Mouse (Mus musculus): ENCODE measurements around the gene Ep300.

The Ep300 gene

DNA sequence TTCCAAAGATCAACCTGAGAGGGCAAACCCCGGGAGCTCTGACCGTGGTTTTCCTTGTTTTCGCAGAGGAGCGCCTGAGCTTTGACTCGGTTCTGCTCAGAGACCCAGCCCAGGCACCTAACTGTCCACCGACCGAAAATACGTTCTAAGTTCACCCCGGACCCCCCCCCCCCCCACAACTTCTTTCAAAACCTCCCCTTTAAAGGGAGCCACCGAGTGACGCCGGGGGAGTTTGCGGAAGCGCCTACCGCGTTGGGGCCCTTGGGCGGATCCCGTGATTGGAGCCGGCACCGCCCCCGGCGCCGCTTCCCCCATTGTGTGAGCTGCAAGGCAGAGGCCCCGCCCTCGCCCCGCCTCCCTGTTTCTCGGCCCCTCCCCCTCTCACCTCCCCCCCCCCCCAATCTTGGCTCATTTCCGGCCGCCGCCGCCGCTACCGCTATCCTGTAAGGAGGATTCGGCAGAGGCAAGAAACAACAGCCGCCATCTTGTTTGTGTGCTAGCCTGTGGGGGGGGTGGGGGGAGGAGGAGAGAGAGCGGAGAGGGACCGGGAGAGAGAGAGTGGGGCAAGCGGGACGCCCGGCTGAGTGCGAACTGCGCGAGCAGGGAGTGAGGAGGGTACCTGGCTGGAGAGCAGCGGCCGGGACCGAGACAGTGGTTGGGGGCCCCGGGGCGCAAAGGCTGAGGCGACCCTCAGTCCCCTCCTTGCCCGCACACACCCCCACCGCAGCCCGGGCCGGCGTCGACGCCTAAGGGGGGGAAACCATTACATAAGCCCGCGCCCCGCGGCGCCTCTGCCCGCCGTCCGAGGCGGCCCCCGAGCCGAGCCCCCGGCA is at the start of gene Ep300:
Gene Ep300, plus strand, starts transcription at position 439 of the 833 bp plus-strand sequence.
- peak; percentile 98 for DNase-seq

DNA sequence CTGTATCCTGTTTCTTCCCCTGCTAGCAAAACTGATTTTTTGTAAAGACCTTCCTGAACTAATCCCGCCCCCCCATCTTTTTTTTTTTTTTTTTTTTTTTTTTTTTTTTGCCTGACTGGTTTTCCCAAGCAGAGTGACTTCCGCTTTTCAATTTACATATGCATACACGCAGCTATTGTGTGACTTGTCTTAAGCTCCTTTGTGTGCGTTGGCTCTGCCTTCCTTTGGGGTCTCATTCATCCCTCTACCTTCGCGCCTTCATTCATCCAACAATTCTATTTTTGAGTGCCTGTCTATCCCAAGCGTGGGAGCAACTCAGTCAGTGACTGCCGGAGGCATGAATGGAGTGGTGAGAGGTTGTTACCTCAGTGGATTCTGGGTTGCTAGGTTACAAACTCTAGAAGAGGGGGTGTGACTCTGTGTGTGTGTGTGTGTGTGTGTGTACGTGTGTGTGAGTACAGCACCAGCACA is 49.2 kb upstream of the Ep300 start:
- no peak for DNase-seq

DNA sequence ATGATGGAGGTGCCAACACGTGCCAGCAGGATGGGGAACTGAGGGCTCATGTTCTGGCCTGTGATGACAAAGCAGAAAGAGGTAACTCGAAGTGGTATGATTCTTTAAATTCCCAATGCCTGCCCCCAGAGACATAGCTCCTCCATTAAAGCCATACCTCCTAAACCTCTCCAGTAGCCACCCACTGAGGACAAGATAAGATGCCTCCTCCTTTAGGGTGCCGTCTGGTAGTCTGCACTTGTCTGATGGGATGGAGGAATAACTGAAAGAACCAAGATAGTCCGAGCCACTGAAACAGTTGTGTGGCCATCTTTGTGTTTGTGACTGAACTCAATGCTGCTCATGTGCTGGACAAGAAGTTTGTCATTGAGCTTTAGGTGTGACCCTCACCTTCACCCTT is 47.0 kb upstream of the Ep300 start:
- no peak for DNase-seq

DNA sequence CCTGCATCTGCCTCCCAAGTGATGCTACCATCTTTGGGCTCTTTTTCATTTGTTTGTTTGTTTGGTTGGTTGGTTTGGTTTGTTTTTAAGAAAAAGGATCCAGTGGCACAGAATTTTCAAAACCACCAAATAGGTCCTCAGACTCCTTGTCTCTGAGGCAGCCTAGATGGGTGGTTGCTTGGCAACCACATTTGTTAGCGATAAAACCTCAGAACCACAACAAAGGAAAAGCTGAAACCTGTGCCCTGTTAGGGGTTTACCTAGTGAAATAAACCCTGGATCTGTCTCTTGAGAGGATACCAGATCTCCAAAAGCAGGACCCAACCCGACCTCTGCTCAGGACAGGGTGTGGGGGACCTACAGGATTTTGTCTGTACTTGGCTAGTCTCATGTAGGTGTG is 45.6 kb upstream of the Ep300 start:
- no peak for DNase-seq

DNA sequence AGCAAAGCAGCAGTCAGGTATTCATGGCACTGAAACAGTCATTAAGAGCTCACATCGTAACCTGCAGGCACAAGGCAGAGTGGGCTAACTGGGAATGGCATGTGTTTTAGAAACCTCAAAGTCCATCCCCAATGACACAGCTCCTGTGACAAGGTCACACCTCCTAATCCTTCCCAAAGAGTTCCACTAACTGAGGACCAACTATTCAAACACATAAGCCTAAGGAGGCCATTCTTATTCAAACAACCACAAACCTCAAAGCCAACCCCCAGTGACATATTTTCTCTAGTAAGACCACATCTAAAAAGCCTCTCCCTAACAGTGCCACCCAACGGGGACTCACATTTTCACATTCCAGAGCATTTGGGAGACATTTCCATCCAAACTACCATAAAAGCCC is 40.2 kb upstream of the Ep300 start:
- DNase-seq, result no peak

DNA sequence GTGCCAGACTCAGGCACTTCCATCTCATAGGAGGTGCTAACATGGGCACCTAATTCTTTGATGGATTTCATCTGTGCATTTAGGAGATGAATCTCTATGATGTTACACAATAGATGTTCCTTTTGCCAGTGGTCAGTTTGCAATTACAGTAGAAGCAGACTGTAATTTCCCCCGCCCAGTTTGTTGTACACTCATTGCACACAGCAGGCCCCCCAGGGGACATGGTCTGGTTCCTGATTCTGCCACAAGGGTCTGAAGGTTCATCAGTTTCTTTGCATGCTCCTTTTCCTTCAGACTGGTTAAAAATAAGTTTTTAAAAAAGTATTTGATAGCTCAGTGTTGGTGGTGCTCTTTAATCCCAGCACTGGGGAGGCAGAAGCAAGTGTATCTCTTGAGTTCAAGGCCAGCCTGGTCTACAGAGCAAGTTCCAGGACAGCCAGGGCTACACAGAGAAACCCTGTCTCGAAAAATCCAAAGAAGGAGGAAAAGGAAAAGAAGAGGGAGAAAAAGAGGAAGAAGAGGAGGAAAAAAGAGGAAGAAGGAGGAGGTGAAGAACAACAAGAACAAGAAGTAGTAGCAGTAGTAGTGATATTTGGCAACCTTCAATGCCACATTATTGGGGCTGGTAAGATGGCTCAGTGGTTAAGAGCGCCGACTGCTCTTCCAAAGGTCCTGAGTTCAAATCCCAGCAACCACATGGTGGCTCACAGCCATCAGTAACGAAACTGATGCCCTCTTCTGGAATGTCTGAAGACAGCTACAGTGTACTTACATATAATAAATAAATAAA is 39.6 kb upstream of the Ep300 start:
- DNase-seq, result no peak

DNA sequence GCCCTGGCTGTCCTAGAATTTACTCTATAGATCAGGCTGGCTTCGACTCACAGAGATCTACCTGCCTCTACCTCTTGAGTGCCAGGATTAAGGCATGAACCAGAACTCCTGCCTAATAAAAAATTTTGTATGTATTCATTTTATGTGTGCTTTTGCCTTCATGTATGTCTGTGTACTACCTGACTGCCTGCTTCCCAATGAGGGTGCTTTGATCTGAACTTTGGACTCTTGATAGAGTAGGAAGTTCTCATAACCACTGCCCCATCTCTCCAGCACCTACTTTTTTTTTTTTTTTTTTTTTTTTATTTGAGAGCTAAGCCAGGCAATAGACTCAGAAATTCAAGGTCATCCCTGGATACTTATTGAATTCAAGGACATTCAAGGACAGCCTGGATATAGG is 31.7 kb upstream of the Ep300 start:
- no peak for DNase-seq

DNA sequence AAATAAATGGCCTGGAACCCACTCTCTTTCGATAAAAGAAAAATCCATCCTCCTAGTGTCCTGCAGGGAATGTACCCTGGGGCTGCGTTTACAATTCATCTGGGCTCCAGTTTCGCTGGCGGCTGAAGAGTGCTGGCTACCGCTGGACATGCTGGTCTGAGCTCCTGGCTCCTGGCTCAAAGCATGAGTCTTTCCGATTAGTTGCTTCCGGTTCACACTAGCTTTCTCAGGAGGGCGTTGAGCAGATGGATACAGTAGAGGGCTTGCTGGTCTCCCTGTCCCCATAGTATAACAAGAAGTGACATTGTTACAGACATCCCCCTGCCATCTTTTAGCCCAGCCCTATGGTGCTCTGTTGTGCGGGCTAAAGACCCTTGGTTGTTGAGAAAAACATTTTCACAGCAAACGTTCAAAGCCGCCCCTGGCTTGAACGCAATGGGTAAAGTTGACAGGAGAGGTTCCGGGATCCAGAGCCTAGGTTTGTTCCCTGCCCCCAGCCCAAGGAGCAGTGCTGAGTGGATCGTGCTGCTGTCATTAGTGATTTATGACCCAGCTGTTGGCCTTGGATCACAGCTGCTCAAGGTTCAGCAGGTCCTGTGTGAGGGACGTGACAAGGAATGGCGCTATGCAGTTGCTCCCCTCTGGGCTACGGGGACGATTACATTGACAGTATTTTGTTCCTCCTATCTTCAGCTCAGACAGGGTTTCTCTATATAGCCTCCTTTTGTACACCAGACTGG is 30.4 kb upstream of the Ep300 start:
- peak; percentile 72 to 75 for DNase-seq

DNA sequence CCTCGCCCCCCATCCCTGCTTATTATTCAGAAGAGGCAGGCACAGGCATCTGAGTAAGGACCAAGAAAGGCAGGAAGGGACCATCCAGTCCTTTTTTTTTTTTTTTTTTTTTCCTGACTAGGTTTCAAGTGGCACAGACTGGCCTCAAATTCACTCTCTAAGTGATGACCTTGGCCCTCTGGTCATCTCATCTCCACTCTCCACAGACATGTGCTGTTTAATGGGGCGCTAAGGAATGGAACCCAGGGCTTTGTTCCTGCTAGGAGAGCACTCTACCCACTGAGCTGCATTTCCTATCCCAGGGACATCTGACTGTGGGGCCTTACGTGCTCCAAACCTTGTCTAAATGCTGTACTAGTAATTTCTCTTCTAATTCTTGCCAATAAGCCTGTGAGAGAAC is 29.2 kb upstream of the Ep300 start:
- DNase-seq, result no peak

DNA sequence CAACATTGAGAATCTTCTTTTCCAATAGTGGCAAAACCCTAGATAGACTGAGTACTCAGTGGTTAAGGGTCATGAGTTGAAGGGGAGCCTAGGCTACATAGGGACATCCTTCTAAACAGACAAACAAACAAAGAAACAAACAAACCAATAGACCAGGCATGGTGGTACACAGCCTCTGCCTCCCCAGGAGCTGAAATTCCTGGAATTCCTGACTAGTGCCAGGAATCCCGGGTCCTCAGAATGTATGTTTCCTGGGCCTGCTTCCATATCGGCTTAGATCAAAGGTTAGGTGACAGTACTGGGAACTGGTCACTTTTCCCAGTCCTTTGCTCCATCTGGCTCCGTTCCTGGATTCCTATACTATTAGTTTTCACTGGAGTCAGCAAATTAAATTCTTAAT is 23.6 kb upstream of the Ep300 start:
- DNase-seq, result no peak

DNA sequence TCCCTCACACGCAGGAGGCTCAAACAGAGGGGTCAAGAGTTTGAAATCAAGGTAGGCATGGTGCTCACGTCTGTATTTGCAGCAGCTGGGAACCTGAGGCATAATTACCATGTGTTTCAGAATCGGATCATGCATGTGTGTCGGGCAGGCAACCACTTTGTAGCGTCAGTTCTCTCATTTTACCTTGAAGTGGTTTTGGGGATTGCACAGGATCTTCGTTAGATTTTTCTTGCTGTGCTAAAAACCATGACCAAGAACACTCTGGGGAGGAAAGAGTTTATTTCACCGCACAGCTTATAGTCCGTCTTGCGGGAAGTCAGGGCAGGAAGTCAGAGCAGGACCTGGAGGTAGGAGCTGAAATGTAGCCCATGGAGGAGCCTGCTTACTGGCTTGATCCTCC is 23.2 kb upstream of the Ep300 start:
- no peak for DNase-seq

DNA sequence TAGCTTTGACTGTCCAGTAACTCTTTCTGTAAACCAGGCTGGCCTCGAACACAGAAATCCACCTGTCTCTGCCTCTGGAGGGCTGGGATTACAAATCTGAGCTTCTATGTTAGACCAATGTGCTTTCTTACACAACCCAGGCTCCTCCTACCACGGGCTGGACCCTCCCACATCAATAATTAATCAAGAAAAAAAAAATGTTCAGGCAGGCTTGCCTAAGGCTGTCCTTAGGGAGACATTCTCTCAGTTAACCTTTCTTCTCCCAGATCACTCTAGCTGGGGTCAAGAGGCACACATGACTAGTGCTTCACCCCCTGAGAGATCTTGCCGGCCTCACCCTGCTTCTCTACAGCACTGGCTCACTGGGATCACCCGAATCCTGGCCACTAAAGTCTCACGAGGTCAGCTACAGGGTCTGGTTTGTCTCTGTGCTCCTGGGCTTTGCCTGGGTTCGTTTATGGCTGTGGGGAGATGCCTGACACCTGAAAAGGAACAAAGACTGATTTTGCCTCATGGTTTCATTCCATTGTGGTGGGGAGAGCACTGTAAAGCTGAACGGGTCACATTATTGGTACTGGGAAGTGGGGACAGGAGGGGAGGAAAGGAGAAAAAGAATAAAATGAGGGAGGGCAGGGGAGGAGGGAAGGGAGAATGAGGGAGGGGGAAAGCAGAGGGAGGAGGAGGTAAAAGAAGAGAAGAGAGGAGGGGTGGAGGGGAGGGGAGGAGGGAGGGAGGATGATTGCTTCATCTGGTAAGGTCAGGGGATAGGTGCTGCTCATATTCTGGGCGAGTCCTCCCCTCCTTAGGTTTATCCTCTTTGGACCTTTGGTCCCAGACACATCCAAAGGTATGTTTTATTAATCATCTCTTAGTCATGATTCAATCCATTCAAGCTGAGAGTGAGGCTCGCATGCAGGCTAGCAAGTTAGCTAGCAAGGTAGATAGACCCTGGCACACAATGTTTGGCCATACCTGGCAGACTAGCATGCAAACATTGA is 22.4 kb upstream of the Ep300 start:
- peak; percentile 69 to 83 for DNase-seq

DNA sequence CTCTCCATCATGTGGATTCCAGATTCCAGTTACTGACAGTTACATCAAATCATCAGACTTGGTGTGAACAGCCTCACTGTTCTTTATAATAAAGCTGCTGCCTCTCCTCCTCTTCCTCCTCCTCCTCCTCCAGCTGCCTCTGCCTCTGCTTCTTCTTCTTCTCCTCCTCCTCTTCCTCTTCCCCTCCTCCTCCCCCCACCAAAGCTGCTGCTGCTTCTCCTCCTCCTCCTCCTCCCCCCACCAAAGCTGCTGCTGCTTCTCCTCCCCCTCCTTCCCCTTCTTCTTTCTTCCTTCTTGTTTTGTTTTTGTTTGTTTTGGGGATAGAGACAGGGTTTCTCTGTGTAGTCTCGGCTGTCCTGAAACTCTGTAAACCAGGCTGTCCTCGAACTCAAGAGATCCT is 17.1 kb upstream of the Ep300 start:
- no peak for DNase-seq

DNA sequence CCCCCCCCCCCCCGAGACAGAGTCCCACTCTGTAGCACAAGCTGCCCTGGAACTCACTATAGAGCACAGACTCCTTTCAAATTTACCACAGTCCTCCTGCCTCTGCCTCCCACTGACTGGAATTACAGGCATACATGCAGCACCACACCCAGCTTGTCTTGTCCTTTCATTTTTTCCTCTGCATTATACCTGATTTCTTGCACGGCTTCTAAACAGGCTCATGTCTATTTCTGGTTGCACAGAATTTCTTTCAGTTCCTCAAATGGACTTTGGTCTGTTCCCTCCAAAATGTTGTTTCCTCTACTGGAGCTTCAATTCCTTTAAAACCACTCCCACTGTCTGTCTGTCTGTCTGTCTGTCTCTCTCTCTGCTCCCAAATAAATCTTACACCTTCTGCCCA is 16.6 kb upstream of the Ep300 start:
- no peak for DNase-seq

DNA sequence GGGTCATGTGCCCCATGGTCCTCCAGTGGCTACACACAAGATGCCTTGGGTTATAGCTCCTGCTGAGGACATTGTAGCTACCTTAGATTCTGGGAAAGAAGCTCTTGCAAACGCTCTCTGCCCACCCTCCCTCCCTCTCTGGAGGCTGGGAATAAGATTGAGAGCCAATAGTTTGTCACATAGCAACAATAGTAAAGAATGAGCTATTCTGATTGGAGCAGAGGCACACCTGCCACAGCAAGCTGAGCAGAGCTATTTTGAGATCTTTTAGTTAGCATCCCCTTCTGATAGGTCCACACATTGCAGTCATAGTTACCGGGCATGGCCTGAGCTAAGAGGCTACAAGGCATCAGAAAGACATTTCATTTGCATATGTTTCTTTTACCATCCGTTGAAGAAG is 8.2 kb upstream of the Ep300 start:
- DNase-seq, result no peak

DNA sequence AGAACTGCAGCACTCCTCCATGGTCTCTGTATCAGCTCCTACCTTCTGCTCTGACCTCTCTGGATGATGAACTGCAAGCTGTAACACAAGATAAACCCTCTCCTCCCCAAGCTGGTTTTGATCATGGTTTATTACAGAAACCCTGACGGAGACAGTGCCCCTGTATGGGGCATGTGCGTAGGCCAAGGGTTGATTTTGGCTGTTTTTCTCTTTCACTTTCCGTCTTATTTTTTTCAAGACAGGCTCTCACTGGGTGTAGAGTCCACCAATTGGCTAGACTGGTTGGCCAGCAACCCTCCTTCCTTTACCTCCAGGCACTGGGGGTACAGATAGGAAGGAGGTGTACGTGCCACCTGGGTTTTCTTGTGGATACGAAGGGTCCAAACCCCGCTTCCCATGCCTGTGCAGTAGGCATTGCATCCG is 7.4 kb upstream of the Ep300 start:
- no peak for DNase-seq

DNA sequence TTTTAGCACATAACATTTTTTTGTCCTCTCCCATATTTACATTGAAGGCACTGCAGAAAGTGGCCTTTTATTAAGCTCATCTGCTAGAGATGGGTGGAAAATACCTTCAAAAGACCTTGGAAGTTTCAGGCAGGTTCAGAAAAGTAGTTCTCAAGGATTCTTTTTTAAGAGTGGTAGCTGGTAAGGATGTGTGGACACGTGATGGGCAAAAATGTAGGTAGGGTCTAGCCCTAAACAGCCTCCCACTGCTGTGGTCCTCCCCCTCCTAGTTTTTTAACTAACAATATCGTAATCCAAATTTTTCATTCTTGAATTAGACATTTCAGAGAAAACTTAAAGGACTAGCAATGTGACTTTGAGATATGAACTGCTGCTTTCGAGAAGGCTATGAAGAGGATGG is 685 bp upstream of the Ep300 start:
- DNase-seq, result no peak

DNA sequence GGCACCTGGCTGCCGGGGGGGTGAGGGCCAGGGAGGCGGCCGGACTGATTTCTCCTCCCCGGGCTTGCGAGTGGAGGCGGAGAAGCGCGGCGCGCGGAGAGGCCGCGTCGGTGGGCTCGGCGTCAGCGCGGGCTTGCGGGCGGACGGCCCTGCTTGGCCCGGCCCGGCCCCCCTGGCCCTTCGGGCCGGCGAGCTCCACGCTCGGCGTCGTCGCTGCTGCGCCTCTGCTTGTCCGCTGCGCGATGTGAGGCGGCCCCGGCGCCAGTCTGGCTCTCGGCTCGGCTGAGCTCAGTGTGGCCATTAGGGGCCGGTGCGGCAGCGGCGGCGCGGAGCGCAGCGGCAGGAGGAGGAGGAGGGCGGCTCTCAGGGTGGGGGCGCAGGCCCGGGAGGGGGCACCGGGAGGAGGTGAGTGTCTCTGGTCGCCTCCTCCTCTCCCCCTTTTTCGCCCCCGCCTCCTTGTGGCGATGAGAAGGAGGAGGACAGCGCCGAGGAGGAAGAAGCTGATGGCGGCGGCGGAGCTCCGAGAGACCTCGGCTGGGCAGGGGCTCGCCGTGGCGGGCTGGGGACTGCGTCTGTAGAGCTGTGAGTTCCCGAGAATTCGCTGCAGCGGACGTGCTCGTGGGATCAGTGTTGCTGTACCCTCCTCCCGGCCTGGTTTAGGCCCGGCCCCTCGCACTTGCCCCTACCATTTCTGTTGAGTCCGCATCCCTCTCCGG is 753 bp downstream of the Ep300 start:
- peak; percentile 87 to 89 for DNase-seq

DNA sequence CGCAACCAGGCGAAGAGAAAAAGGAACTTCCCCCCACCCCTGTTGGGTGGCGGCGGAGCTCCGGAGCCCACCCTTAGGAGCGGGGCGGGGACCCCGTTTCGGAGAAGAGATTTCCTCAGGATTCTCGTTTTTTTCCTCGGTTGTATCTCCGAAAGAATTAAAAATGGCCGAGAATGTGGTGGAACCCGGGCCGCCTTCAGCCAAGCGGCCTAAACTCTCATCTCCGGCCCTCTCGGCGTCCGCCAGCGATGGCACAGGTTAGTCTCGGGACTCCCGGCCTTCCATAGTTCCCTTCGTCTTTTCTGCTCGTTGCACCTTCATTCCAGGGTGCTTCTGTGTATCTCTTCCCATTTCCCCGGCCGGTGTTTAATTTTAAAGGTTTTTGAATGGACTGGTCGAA is 1.3 kb downstream of the Ep300 start:
- DNase-seq, result peak in 1 of 2 experiments; percentile 62

DNA sequence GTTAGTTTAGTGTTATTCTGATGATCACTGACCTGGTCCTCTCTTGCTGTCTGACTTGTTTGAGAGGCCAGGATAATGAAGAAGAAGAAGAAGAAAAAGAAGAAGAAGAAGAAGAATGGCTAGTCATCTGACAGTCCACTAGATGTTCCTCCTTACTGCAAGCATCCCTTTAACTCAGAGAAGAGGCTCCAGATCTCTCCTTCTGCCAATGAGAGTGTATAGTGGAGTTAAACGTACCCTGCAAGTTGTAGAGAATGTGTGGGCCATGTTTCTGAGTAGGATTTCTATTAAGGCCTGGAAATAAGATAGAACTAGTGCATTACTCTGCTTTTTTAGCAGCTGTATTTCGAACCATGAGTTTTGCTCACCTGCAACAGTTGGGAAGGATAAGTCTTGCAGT is 2.5 kb downstream of the Ep300 start:
- no peak for DNase-seq

DNA sequence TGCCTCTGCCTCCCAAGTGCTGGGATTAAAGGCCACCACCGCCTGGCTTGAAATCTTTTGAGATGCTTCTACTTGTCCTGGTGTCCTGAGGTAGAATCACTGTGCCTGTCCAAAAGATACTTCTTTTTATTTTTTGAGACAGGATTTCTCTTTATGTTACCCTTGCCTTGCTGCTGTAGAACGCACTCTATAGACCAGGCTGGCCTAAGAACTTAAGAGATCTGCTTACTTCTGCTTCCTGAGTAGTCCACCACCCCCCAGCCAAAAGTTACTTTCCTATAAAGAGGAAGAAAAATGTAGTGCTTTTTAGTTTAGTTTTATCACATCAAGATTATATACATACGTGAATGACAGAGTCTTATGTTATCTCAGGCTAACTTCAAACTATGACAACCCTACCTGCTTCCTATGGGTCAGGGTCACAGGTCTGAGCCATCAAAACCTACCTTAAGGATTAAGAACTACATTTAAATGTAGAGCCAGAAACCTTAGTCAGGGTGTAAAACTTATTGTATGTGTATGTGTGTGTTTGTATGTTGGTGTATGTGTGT is 9.1 kb downstream of the Ep300 start:
- DNase-seq, result no peak

All from kidney, postnatal 36 days (tissue).